Mouse (Mus musculus) R1 (cell line): ENCODE data around the gene Nek11.

Experiments
- DNase-seq: peaks from one replicate; pipeline ENCODE4 v3.0.0-alpha.2; 2018; ENCODE audit warnings: low read depth, low spot score

The Nek11 gene

DNA sequence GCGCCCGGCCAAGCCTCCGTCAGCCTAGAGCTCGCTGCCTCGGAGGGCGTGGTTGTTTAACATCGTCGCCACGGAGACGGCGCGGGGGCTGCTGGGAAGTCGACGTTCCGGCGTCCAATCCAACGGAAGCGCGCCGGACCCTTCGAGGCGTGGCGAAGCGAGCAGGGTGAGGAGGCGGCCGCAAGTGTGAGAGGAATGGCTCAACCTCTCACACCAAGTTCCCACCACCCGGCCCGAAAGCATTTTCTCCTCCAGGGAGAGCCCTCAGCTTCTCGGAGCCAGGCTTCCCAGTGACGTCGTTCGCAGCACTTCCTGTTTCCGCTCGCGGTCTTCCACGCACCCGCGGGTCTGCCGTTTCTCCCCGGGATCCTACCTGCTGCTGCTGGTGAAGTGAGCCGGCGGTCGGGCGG, at the start of gene Nek11, which contains the start of gene Aste1:
Nek11 (minus strand) TSS at position 307 of the 410 bp plus-strand sequence.
Aste1 (plus strand) TSS at position 175 of the 410 bp plus-strand sequence.
- DNase-seq: peak; percentile 97

- no peak for DNase-seq
Observed at GRCm38 (mm10) chr9:105408549-105408948, 13.2 kb upstream of the Nek11 start.

- DNase-seq: no peak
Observed at GRCm38 (mm10) chr9:105394720-105395119, 604 bp downstream of the Nek11 start.

DNA sequence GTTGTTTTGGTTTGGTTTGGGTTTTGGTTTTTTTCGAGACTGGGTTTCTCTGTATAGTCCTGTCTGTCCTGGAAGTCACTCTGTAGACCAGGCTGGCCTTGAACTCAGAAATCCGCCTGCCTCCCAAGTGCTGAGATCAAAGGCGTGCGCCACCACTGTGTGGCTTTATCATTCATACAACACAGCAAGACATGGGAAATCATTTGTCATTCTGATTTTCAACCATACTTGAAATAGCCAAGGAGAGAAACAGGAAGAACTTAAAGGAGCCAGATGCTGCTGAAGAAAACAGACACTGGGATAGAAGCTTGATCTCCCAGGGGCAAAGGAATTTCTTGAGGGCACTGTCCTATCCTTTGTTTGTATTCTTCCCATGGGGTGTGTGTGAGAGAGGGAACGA, 4.7 kb downstream of the Nek11 start:
- DNase-seq: peak; percentile 81

DNA sequence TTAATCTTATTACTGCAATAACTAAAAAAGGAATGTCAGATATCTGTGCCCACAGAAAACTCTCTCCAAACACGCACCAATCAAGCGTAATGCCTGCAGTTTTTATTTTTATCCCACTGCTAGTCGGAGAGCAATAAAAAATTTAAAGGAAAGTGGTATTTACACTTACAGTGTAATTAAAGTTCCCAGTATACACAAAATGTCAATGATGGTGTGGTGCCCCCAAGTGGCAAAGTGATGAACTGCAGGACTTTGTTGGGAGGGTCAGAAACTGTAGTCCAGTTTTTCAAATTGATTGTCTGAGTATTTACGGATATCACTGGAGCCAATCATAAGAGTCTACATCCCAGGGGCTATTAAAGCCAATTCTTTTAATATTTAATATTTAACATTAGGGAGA, 6.0 kb downstream of the Nek11 start:
- DNase-seq: peak; percentile 63

- no peak for DNase-seq
Observed at GRCm38 (mm10) chr9:105387403-105387802, 7.9 kb downstream of the Nek11 start.

DNA sequence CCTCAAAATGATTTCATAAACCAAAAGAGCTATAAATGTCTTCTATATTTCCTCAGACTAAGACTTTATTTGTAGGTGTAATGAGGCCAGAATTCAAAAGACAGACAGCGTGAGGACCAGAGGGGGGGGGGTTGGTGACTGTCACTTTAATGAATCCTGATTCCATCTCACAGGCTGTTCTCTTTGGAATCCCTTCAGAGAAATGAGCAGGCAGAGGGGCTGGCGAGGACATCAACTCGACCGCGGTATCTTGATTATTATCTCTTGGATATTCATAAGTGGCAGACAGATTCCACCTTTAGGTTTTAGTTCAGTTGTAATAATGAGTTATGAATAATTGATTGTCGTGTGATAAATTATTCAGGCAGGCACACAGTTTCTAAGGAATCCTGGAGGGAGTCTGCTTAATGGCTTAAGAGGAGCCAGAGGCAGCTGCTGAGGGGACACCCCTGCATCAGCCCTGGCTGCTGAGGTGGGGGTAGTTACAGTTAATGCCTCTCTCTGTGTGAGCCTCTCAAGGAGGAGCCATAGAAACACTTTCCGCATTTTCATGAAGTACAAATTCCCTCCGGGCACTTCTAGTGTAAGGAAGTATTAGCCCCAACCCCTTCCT, 15.7 kb downstream of the Nek11 start:
- DNase-seq: no peak

GRCm38 (mm10) chr9:105377622-105378021, 17.7 kb downstream of the Nek11 start:
- DNase-seq: no peak

DNA sequence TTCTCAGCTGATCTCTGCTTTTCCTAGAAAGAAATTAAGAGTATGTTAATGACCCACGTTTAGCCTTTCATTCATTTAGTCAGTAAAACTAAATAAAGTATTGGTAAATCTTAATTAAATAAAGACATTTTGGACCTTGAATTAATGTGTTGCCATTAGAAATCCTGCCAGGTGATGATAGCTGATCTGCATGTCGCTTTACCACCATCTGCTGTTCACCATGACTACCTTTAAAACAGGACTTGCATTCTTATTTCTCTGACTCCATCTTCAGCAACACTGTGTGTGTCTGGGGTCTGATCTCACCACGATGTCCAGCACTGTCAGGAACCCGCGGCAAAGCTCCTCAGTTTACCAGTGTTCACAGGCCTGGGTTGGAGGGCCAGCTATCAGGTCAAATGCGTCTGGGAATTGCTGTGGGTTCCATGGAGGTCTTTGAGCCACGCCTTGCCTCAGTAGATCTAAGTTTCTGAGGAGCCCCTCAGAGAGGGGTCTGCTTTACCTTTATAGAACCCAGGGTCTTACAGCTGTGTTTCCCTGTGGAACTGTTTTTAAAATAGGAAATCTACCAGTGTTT, 18.3 kb downstream of the Nek11 start:
- DNase-seq: no peak

- DNase-seq: no peak
Observed at GRCm38 (mm10) chr9:105376411-105376810, 18.9 kb downstream of the Nek11 start.

- no peak for DNase-seq
Observed at GRCm38 (mm10) chr9:105374361-105374760, 21.0 kb downstream of the Nek11 start.

DNA sequence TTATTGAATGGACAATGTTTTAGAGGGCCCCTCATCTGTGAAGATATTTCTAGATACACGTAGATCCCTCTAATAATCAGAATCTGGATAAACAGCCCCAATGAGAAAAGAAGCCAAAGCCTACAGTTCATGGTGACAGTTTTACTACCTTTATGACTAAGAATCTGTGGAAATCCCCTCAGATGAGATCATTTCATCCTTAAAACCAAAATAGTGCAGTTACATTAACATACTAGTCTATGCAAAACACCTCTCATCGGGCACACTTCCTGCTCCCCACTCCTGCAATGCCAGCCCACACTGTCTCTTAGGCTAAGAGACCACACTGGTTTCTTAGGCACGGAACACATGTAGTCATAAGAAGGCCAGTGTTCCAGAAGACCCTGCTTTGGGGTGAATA, 26.7 kb downstream of the Nek11 start:
- DNase-seq: no peak

DNA sequence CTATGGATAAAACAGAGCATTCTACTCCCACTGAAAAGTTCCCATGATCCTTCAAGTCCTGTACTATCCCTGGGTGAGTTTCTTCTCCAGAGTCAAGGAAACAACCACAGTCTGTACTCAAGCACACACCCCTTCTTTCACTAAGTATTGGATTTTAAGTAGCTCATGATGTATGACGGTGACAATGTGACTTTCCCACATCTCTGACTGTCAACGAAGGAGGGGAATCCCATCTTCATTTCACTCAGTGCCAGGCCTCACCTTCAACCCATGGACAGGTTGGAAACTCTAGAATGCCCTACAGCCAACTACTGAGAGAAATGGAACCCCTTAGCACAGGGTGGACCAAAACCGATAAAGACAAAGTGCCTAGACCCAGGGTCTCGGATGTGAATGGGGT, 29.1 kb downstream of the Nek11 start:
- no peak for DNase-seq

GRCm38 (mm10) chr9:105363520-105364231, 31.6 kb downstream of the Nek11 start:
- DNase-seq: no peak

- no peak for DNase-seq
Observed at GRCm38 (mm10) chr9:105362181-105362580, 33.1 kb downstream of the Nek11 start.

DNA sequence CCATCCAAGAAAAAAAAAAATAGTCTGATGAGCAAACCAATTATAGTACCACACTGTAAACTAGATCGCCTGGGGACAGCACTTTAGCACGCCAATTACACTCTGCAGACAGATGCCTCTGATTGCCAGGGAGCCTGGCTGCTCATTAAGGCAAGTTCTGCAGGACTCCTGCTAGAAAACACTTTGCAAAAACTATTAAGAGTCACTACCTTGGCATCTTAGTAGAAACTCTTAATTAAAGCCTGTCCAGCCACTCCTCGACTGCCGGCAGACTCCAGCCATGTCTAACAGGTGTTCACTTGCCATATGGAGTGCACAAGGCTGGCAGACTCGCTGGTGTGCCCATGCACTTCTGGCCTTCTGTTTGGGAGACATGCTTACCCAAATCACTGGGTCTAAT, 46.3 kb downstream of the Nek11 start:
- no peak for DNase-seq

- DNase-seq: no peak
Observed at GRCm38 (mm10) chr9:105348242-105349031, 46.9 kb downstream of the Nek11 start.

GRCm38 (mm10) chr9:105342994-105343656, 52.2 kb downstream of the Nek11 start:
- no peak for DNase-seq

- DNase-seq: no peak
Observed at GRCm38 (mm10) chr9:105342565-105342964, 52.8 kb downstream of the Nek11 start.

DNA sequence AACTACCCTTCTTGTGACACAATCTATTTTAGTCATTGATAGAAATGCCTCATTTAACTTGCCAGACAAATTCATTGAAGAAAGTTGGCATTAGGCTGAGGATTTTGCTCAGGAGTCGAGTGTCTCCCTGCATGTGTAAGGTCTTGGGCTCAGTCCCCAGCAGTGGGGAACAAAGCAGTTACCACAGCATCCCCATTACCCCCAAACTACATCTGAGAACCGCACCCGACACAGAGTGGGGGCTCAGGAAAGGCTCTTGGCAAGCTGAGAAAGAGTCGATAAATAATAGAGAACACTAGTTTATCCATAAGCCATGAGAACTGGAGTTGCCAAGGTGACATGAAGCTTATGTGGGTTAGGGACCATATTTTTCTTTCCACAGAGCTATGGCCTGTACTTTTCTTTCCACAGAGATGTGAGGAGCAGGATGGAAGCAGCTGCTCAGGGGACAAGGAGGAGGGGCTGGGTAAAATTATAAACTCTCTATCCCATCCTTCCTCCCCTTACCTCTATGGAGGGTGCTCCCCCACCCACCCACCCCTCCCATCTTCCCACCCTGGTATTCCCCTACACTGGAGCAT, 62.8 kb downstream of the Nek11 start:
- DNase-seq: no peak

DNA sequence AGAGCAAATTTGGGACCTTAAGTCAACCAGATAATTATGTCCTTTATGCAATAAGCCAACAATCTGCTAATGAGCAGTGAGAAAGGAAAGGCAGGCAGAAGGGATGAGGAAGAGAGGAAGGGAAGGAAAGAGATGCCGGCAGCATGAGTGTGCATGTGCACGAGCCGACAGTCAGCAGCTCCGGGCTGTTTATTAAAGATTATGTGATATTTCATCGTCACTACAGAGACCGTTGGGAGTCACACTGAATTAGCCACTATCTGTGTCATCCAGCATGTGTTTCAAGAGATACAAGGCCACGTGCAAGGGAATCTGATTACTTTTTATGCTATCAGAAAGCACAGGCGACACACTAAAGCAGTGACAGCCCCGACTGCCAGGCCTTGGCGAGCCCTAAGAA, 73.5 kb downstream of the Nek11 start:
- no peak for DNase-seq
